Comparison of ENCODE assay signal across 10 mouse cellular contexts in genomic region chr15:101248029-101248710, GRCm38 (mm10). TPM values are rescaled to one million over a fixed set of nuclear protein-coding genes. Genes with fewer than 3 reads are reported as not detected.
DNase-seq lines count a peak whose midpoint lies in the region; ATAC-seq and TF ChIP-seq lines count a peak whose summit lies in the region.
"Had no signal": no experiment of that assay in that cellular context is flagged by ENCODE, and none has a peak within 500 bp of the region (broad histone marks: within the 10 kb centered on the region; RNA-seq: fewer than 3 reads in every experiment).

No protein-coding gene starts in this region.

- ATAC-seq in intestine, embryonic 14.5 days (replicated peaks; ENCODE audit: low FRiP score, low TSS enrichment, low read depth), result no peak
- ATAC-seq in intestine, postnatal 0 days, result no peak
- no peak for ATAC-seq in liver, embryonic 11.5 days (replicated peaks; ENCODE audit: low FRiP score)

- peaks cover 25% of the 10 kb centered on the region for H3K4me1 ChIP-seq in intestine, embryonic 14.5 days (replicated peaks; ENCODE audit: control insufficient read depth, insufficient read depth, low read length)
- H3K4me1 ChIP-seq in intestine, postnatal 0 days (replicated peaks; ENCODE audit: control insufficient read depth, insufficient read depth, low read length), result 0 out of 2 replicates have a peak, but pooled peaks cover 8% of the 10 kb centered on the region
- peaks cover 50% of the 10 kb centered on the region for H3K4me1 ChIP-seq in bone marrow macrophage, adult 2 months (ENCODE audit: control insufficient read depth, insufficient read depth, low read length)
- H3K4me1 ChIP-seq in heart, embryonic 10.5 days, result peaks cover 35% of the 10 kb centered on the region
- H3K4me1 ChIP-seq in liver, embryonic 11.5 days (replicated peaks; ENCODE audit: control insufficient read depth, insufficient read depth, low read length), result peaks cover 19% of the 10 kb centered on the region

- peak overlapping the region; percentile 39 for H3K27ac ChIP-seq in intestine, embryonic 14.5 days (ENCODE audit: low read depth)
- no peak overlapping the region; the same call in 1 of the 2 replicates for H3K27ac ChIP-seq in intestine, postnatal 0 days (ENCODE audit: low read depth, low read length)
- peak overlapping the region; percentile 77 for H3K27ac ChIP-seq in bone marrow macrophage, adult 2 months (ENCODE audit: insufficient read depth, low read depth, low read length)
- peak overlapping the region; percentile 95 for H3K27ac ChIP-seq in heart, embryonic 10.5 days
- peak overlapping the region; percentile 34; the same call in 1 of the 2 replicates for H3K27ac ChIP-seq in liver, embryonic 11.5 days (ENCODE audit: low read depth, low read length)
- H3K27ac ChIP-seq: liver, embryonic 13.5 days had no signal

- intact Hi-C loops in left cerebral cortex, postnatal 36 days (cut with DNase I), result no loop called here

- no peak overlapping the region for H3K9ac ChIP-seq in intestine, embryonic 14.5 days (ENCODE audit: low read length)
- no peak overlapping the region for H3K9ac ChIP-seq in intestine, postnatal 0 days (ENCODE audit: low read depth, low read length)
- no peak overlapping the region for H3K9ac ChIP-seq in liver, embryonic 11.5 days (ENCODE audit: low read depth, low read length)
- H3K9ac ChIP-seq: liver, embryonic 13.5 days had no signal

- H3K36me3 ChIP-seq in intestine, embryonic 14.5 days (ENCODE audit: control insufficient read depth, insufficient read depth, low read length), result no peaks in the 10 kb centered on the region
- H3K36me3 ChIP-seq in intestine, postnatal 0 days (ENCODE audit: control insufficient read depth, insufficient read depth), result no peaks in the 10 kb centered on the region
- no peaks in the 10 kb centered on the region for H3K36me3 ChIP-seq in heart, embryonic 10.5 days
- no peaks in the 10 kb centered on the region for H3K36me3 ChIP-seq in liver, embryonic 11.5 days (ENCODE audit: control insufficient read depth, insufficient read depth, low read length)
- H3K36me3 ChIP-seq: liver, embryonic 13.5 days had no signal

- peaks cover 4% of the 10 kb centered on the region; the same call in 1 of the 2 replicates for H3K9me3 ChIP-seq in intestine, embryonic 14.5 days (ENCODE audit: control insufficient read depth, low read length)
- no peaks in the 10 kb centered on the region for H3K9me3 ChIP-seq in intestine, postnatal 0 days (ENCODE audit: control insufficient read depth)
- no peaks in the 10 kb centered on the region for H3K9me3 ChIP-seq in heart, embryonic 10.5 days
- no peaks in the 10 kb centered on the region for H3K9me3 ChIP-seq in liver, embryonic 11.5 days (ENCODE audit: control insufficient read depth, low read length)
- H3K9me3 ChIP-seq: liver, embryonic 13.5 days had no signal

- no peaks in the 10 kb centered on the region for H3K27me3 ChIP-seq in intestine, embryonic 14.5 days (replicated peaks; ENCODE audit: control insufficient read depth, insufficient read depth, low read length)
- no peaks in the 10 kb centered on the region for H3K27me3 ChIP-seq in intestine, postnatal 0 days (replicated peaks; ENCODE audit: control insufficient read depth, insufficient read depth, low read length)
- H3K27me3 ChIP-seq in heart, embryonic 10.5 days (ENCODE audit: insufficient read depth, poor library complexity, severe bottlenecking), result no peaks in the 10 kb centered on the region
- no peaks in the 10 kb centered on the region for H3K27me3 ChIP-seq in liver, embryonic 11.5 days (replicated peaks; ENCODE audit: control insufficient read depth, insufficient read depth, low read length)

- no peak for DNase-seq in intestine, embryonic 14.5 days (ENCODE audit: low spot score)
- no peak for DNase-seq in heart, embryonic 10.5 days (ENCODE audit: low spot score)
- no peak for DNase-seq in liver, embryonic 11.5 days (ENCODE audit: low spot score)
- no peak for DNase-seq in right cerebral cortex, adult 18-20 months
- no peak for DNase-seq in cerebellum, postnatal 25 days
- DNase-seq in left cerebral cortex, postnatal 36 days (ENCODE audit: low spot score in 2 of 2), result no peak
- DNase-seq: adrenal gland, adult 8-10 months; liver, embryonic 13.5 days had no signal

- no peak for TF ChIP-seq POLR2A in bone marrow macrophage, adult 2 months (IDR thresholded peaks at IDR 0.05; ENCODE audit: borderline replicate concordance, low read depth, low read length)

- H3K4me2 ChIP-seq in intestine, embryonic 14.5 days (ENCODE audit: low read length), result no peak overlapping the region
- H3K4me2 ChIP-seq in intestine, postnatal 0 days (replicated peaks; ENCODE audit: low read depth), result no peak overlapping the region
- no peak overlapping the region for H3K4me2 ChIP-seq in liver, embryonic 11.5 days
- H3K4me2 ChIP-seq: liver, embryonic 13.5 days had no signal

- H3K4me3 ChIP-seq in intestine, embryonic 14.5 days (ENCODE audit: low read depth, low read length), result no peak overlapping the region
- H3K4me3 ChIP-seq in intestine, postnatal 0 days (ENCODE audit: low read depth, low read length), result no peak overlapping the region
- no peak overlapping the region for H3K4me3 ChIP-seq in bone marrow macrophage, adult 2 months (ENCODE audit: insufficient read depth, low read length)
- no peak overlapping the region for H3K4me3 ChIP-seq in heart, embryonic 10.5 days
- H3K4me3 ChIP-seq in liver, embryonic 11.5 days (ENCODE audit: low read depth, low read length), result no peak overlapping the region
- H3K4me3 ChIP-seq: liver, embryonic 13.5 days had no signal

- WGBS in intestine, embryonic 14.5 days, result 42% methylated on average over 5 of the region's 5 CpGs
- 66% methylated on average over 5 of the region's 5 CpGs for WGBS in intestine, postnatal 0 days
- 21% methylated on average over 5 of the region's 5 CpGs for WGBS in heart, embryonic 10.5 days
- WGBS in liver, embryonic 11.5 days, result 36% methylated on average over 5 of the region's 5 CpGs

- TF ChIP-seq CTCF in intestine, postnatal 0 days (IDR thresholded peaks at IDR 0.05; ENCODE audit: low read depth), result no peak
- TF ChIP-seq CTCF in bone marrow macrophage, adult 2 months (IDR thresholded peaks at IDR 0.05; ENCODE audit: low read depth, low read length), result no peak

RNA-seq across cellular contexts. Expression of gene Nr4a1, which starts 5.9 kb away (rescaled TPM):
- polyA plus RNA-seq in intestine, embryonic 14.5 days (2014; fragmentation: Nextera tagmentation; extraction: Ambion mirVana), result 6.4 and 6.9 TPM in 2 replicates
- 5.9 and 10.0 TPM in 2 replicates for polyA plus RNA-seq in intestine, postnatal 0 days (2015; fragmentation: Nextera tagmentation; extraction: Ambion mirVana)
- 8.8 and 8.9 TPM in 2 replicates for polyA plus RNA-seq in bone marrow macrophage, adult 2 months (2012; ENCODE audit: insufficient read depth, insufficient read length, missing spikeins)
- polyA plus RNA-seq in heart, embryonic 10.5 days (2016; fragmentation: Nextera tagmentation; extraction: Ambion mirVana), result 8.0 and 13.0 TPM in 2 replicates
- 1.8 and 2.4 TPM in 2 replicates for polyA plus RNA-seq in liver, embryonic 11.5 days (2014; fragmentation: Nextera tagmentation; extraction: Ambion mirVana)
- 100 to 1,000 TPM in 1 of 2 experiments, 10 to 100 TPM in 1; 60.5 to 156 TPM for total RNA-seq in left cerebral cortex, postnatal 36 days (2021)

RNA-seq across cellular contexts. Expression of gene Grasp, which starts 24.2 kb away (rescaled TPM):
- 3.5 and 4.2 TPM in 2 replicates for polyA plus RNA-seq in intestine, embryonic 14.5 days (2014; fragmentation: Nextera tagmentation; extraction: Ambion mirVana)
- polyA plus RNA-seq in intestine, postnatal 0 days (2015; fragmentation: Nextera tagmentation; extraction: Ambion mirVana), result 1.7 and 2.0 TPM in 2 replicates
- polyA plus RNA-seq in bone marrow macrophage, adult 2 months (2012; ENCODE audit: insufficient read depth, insufficient read length, missing spikeins), result 0.40 TPM in 1 of 2 replicates, not detected in the other
- 3.4 and 5.0 TPM in 2 replicates for polyA plus RNA-seq in heart, embryonic 10.5 days (2016; fragmentation: Nextera tagmentation; extraction: Ambion mirVana)
- 1.5 and 1.7 TPM in 2 replicates for polyA plus RNA-seq in liver, embryonic 11.5 days (2014; fragmentation: Nextera tagmentation; extraction: Ambion mirVana)
- 10 to 100 TPM; 76.3 to 89.5 TPM for total RNA-seq in left cerebral cortex, postnatal 36 days (2021)

RNA-seq across cellular contexts. Expression of gene Atg101, which starts 35.9 kb away (rescaled TPM):
- 65.4 and 67.1 TPM in 2 replicates for polyA plus RNA-seq in intestine, embryonic 14.5 days (2014; fragmentation: Nextera tagmentation; extraction: Ambion mirVana)
- 46.5 and 50.9 TPM in 2 replicates for polyA plus RNA-seq in intestine, postnatal 0 days (2015; fragmentation: Nextera tagmentation; extraction: Ambion mirVana)
- polyA plus RNA-seq in bone marrow macrophage, adult 2 months (2012; ENCODE audit: insufficient read depth, insufficient read length, missing spikeins), result 36.4 and 39.1 TPM in 2 replicates
- 59.5 and 77.0 TPM in 2 replicates for polyA plus RNA-seq in heart, embryonic 10.5 days (2016; fragmentation: Nextera tagmentation; extraction: Ambion mirVana)
- 52.6 and 54.9 TPM in 2 replicates for polyA plus RNA-seq in liver, embryonic 11.5 days (2014; fragmentation: Nextera tagmentation; extraction: Ambion mirVana)
- total RNA-seq in left cerebral cortex, postnatal 36 days (2021), result 10 to 100 TPM; 43.5 to 45.5 TPM

RNA-seq across cellular contexts. Expression of gene 6030408B16Rik, which starts 44.8 kb away (rescaled TPM):
- polyA plus RNA-seq in intestine, embryonic 14.5 days (2014; fragmentation: Nextera tagmentation; extraction: Ambion mirVana), result 5.9 and 6.6 TPM in 2 replicates
- polyA plus RNA-seq in intestine, postnatal 0 days (2015; fragmentation: Nextera tagmentation; extraction: Ambion mirVana), result 0.48 and 0.77 TPM in 2 replicates
- polyA plus RNA-seq in bone marrow macrophage, adult 2 months (2012; ENCODE audit: insufficient read depth, insufficient read length, missing spikeins), result not detected in 2 replicates
- 0.49 and 1.8 TPM in 2 replicates for polyA plus RNA-seq in heart, embryonic 10.5 days (2016; fragmentation: Nextera tagmentation; extraction: Ambion mirVana)
- 0.58 and 0.94 TPM in 2 replicates for polyA plus RNA-seq in liver, embryonic 11.5 days (2014; fragmentation: Nextera tagmentation; extraction: Ambion mirVana)
- total RNA-seq in left cerebral cortex, postnatal 36 days (2021), result under 1 TPM; 0.27 to 0.37 TPM
